Mouse (Mus musculus): Measurements from ENCODE around the gene Vps16. TPM values are rescaled to one million over a fixed set of nuclear protein-coding genes. Genes with fewer than 3 reads are reported as not detected.

Gene Vps16
- total RNA-seq, 2 experiments from 2014 or later, result 25.2 to 30.7 TPM

- no peak for DNase-seq
- intact Hi-C loops (cut with DNase I), result loop anchor here (5.0 kb wide), 1 partner anchor 245 kb away; the partner anchor contains the start of gene Snrpb
Measured at GRCm38 (mm10) chr2:130421781-130422620, 2.1 kb upstream of the Vps16 start.

DNA sequence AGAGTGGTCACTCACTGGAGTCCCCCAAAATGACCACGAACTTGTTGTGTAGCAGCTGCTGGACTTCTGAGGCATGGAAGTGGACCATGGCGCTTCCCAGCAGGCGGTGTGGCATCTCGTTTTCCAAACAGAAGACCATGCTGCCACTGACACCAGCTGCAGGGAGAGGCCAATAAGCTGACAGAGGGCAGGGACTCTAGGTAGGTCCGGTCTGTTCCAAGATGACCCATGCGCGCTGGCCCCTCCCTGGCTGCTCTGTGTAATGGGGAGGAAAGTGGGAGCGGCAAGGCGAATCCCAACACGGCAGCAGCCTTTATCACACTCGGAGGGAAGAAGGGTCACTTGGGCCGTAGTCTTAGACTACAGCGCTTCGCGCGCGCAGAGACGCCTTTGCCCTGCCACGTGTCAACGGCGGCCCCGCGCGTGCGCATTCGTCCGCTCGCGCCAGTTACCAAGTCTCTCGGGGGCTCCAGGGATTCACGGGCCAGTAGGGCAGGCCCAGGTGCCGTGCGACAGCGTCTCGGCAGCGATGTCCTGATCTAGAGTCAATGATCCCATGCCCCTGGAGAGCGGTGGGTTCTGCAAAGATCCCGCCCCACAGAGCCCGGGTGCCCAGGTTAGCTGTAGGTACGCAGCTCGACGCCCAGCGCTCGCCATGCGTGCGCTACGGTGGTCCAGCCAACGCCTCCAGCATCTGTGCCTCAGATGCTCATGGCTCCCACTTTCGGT is 578 bp upstream of the Vps16 start:
- DNase-seq, result peak in 1 of 2 experiments; percentile 77
- intact Hi-C loops (cut with DNase I), result loop anchor here (2.0 to 5.0 kb wide), 2 partner anchors 27 to 246 kb away; partner anchors contain the start of genes Ptpra and Snrpb

DNA sequence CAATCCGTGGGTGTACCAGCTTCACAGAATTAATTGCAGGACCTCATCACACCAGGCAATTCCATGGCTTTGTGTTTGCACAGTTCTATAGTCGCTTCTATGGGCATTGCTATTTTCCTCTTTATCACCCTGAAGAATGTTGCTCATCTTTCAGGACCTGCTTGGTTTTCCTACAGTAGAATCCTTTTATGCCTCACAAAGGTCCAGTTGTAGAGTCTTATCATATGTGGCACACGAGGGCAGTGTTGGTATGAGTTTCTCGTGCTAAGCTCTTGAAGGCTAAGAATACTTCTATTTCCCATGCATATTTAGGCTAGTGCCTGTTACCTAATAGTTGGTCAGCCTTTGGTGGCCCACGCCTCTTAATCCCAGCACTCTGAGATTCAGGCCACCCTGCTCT is 973 bp downstream of the Vps16 start:
- no peak for DNase-seq
- intact Hi-C loops (cut with DNase I), result loop anchor here (2.0 kb wide), 1 partner anchor 26 kb away; the partner anchor contains the start of gene Ptpra

- no peak for DNase-seq
- intact Hi-C loops (cut with DNase I), result no loop called here
Measured at GRCm38 (mm10) chr2:130429851-130430250, 5.7 kb downstream of the Vps16 start.

GRCm38 (mm10) chr2:130430484-130430883 is 6.3 kb downstream of the Vps16 start:
- intact Hi-C loops (cut with DNase I), result no loop called here
- DNase-seq, result no peak

DNA sequence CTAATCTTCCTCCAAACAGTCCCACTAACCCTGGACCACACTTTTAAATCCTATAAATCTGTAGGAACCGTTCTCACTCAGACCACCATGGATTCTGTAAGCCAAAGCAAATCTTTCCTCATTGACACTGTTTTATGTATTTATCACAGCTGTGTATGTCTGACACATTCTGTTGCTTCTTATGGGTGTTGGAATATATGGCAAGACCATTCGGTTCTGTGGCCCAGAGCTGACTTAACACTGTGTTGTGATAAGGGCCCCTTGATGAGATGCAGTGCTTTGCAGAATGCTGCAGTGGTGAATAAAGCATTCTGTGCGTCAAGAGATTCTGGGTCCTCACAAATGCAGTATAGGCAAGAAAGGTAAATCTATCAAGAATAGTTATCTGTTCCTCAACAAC is 8.0 kb downstream of the Vps16 start:
- no peak for DNase-seq
- intact Hi-C loops (cut with DNase I), result no loop called here

DNA sequence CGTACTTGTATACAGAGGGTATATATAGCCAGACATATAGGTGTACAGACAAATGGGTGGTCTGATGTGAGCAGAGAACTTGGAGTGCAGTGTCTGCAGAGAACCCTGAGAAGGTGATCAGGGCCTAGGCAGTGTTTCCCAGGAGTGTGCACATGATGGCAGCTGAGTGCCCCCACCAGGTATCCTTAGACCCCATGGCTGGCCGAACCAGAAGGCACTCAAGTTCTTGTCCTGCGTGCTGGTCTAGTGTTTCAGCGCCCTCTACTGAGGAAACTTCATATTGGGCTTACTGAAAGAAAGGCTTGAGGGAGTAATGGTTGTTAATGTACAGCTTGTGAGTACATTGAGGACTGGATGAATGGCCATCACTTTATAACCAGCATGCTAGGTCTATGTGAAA is 9.0 kb downstream of the Vps16 start:
- no peak for DNase-seq
- intact Hi-C loops (cut with DNase I), result no loop called here

GRCm38 (mm10) chr2:130436769-130437168 is 12.6 kb downstream of the Vps16 start:
- intact Hi-C loops (cut with DNase I), result no loop called here
- no peak for DNase-seq

GRCm38 (mm10) chr2:130438861-130439260 is 14.7 kb downstream of the Vps16 start:
- DNase-seq, result no peak
- intact Hi-C loops (cut with DNase I), result no loop called here

GRCm38 (mm10) chr2:130439840-130440480 is 15.8 kb downstream of the Vps16 start:
- no peak for DNase-seq

GRCm38 (mm10) chr2:130442162-130442561 is 18.0 kb downstream of the Vps16 start:
- intact Hi-C loops (cut with DNase I), result no loop called here

More at GRCm38 (mm10) chr2:130439840-130440480, 15.8 kb downstream of the Vps16 start:
- intact Hi-C loops (cut with DNase I), result no loop called here

DNA sequence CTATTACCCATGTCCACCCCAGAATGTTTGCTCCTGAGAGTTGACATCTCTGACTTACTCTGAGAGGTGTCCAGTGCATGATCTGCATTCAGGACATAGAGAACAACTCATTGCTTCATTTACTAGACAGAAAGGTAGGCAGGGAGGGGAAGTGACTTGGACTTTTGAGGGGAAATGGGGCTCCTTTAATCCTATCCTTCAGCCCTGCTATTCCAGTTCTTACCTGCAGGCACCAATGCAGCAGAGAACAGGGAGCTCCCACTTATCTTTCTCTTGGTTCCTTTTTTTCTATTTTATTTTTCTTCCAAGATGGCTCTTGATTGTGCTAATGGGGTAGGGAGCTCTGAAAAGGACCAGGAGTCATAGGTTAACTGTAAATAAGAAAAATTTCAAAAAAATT is 24.3 kb downstream of the Vps16 start:
- intact Hi-C loops (cut with DNase I), result loop anchor here (2.0 kb wide), 1 partner anchor 48 kb away; no protein-coding TSS in a partner anchor
- DNase-seq, result no peak

More at GRCm38 (mm10) chr2:130442162-130442561, 18.0 kb downstream of the Vps16 start:
- no peak for DNase-seq

DNA sequence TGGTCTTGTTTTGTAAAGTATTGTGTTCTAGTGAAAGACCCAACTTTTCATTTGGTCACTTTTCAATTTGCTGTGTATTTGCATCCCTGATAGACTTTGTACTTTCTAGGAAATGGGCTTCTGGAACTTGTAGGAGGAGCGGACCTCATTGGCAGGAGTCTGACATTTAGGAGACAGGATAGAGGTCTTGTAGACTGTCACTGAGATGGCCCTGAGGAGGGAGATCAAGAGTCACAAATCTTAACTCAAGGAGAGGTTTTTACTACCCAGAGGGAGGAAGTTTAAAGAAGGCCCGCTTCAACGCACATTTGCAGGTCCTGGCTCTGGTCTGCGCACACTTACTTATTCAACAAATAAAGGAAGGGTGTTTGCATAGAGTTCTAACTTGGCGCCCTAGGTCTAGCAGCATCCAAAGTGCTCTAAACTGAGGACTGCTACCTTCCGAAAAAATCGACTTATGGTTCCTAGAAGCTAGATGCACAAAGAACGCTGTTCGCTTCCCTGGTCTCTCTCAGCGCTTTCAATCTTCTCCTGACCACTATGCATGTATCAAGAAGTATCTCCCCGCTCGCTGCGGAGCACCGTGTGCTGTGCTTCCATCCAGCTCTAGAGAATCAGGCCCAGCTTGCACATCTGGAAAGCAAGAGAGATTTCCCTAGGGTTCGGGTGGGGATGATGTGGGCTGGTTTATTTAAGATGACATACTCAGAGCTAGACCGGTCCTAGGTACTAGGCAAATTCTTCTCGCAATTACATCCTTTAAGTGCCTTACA is 25.1 kb downstream of the Vps16 start:
- no peak for DNase-seq
- intact Hi-C loops (cut with DNase I), result loop anchor here (2.0 kb wide), 1 partner anchor 48 kb away; no protein-coding TSS in a partner anchor

DNA sequence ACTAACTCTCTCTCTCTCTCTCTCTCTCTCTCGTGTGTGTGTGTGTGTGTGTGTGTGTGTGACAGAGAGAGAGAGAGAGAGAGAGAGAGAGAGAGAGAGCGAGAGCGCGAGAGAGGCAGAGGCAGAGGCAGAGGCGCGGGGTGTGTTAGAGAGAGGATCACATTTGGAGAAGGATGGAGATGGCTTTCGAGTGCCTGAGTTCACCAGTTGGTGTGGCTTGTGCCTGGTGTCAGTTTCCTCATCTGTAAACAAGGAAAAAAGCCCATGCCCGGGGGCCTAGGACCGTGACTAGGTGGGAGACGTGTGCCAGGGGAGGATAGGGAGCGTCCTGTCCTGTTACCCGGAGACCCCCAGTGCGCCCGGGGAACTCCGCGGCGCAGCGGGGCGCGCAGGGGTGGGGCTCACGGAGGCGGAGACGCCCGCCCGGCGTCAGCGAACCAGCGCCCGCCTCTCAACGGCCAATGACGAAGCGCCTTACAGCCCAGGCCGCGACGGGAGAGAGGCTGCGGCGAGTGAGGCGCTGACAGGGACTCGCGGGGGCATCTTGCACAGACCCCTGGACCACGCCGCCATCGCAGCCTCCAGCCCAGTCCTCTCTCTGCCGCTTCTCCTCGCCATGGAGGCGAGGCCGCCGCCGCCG is 25.8 kb downstream of the Vps16 start, which contains the start of gene Ptpra:
TSS of gene Ptpra (plus strand) at position 485 of the 640 bp plus-strand sequence.
- intact Hi-C loops (cut with DNase I), result loop anchor here (2.0 kb wide), 2 partner anchors 25 to 47 kb away; partner anchors contain the start of genes Pced1a and Vps16
- DNase-seq, result peak; percentile 96

GRCm38 (mm10) chr2:130450434-130450796 is 26.3 kb downstream of the Vps16 start:
- DNase-seq, result peak in 1 of 2 experiments; percentile 75
- intact Hi-C loops (cut with DNase I), result loop anchor here (2.0 kb wide), 1 partner anchor 26 kb away; the partner anchor contains the start of genes Pced1a and Vps16

- no peak for DNase-seq
- intact Hi-C loops (cut with DNase I), result loop anchor here (2.0 kb wide), 1 partner anchor 26 kb away; the partner anchor contains the start of genes Pced1a and Vps16
Measured at GRCm38 (mm10) chr2:130451086-130451726, 27.1 kb downstream of the Vps16 start.

DNA sequence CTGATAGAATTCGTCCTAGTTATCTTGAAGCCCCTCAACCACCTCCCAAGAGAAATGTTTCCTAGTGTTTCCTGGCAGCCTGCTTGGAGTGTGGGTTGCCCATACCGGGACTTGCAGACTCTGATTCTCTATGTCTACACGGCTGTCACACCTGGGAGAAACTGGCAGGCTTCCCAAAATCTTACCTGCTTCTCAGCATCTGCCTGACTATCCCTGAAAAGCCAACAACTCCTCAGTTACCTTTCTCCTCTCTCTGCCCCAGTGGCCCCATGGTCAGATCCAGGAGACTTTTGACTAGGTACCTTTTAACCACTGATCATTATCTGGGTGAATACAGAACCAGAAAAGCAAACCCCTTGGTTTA is 27.6 kb downstream of the Vps16 start:
- no peak for DNase-seq
- intact Hi-C loops (cut with DNase I), result loop anchor here (2.0 kb wide), 2 partner anchors 25 to 27 kb away; partner anchors contain the start of genes Pced1a and Vps16

DNA sequence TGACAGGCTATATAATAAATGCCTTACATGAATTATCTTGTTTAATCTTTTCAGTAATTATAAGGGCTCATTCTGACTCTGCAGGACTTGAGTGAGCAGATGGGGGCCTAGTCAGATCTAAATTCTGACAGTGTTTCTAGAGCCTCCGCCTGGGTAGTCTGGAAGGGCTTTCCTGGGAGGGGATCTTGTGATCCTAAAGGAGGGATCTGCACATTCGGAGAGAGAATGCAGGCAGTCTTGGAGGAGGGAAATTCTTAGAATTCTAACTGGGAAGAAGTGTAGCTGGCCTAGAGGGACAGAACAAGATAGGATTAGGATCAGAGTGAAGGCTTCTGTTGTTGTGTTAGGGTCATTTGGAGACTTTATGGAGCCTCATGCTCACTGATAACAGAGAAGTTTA is 28.1 kb downstream of the Vps16 start:
- no peak for DNase-seq
- intact Hi-C loops (cut with DNase I), result loop anchor here (2.0 kb wide), 1 partner anchor 25 kb away; no protein-coding TSS in a partner anchor

- intact Hi-C loops (cut with DNase I), result loop anchor here (2.0 kb wide), 1 partner anchor 23 kb away; no protein-coding TSS in a partner anchor
- DNase-seq, result no peak
Measured at GRCm38 (mm10) chr2:130453421-130453820, 29.3 kb downstream of the Vps16 start.
